Mouse (Mus musculus) liver, adult 2 months (tissue): ENCODE data around the gene Kcnt1. TPM values are rescaled to one million over a fixed set of nuclear protein-coding genes. Genes with fewer than 3 reads are reported as not detected.

Experiments
- DNase-seq: peaks from one replicate; pipeline ENCODE4 v3.0.0-alpha.2; 2011; ENCODE audit warnings: low read depth, low spot score; ENCODE audit errors: extremely low read depth
- H3K27ac ChIP-seq: fragments of 200-500 bp; replicated peaks from 2 replicates; pipeline ENCODE4 v1.5.1; 2012; ENCODE audit warnings: low read depth, mild to moderate bottlenecking, control low read depth, inconsistent platforms, low read length; ENCODE audit not compliant: insufficient read depth
- H3K27me3 ChIP-seq: fragments of 200-500 bp; 2 replicates; pipeline ENCODE4 v1.6.1; 2012; ENCODE audit warnings: mild to moderate bottlenecking, moderate library complexity, low read length, inconsistent platforms; ENCODE audit not compliant: control insufficient read depth, insufficient read depth
- H3K36me3 ChIP-seq: fragments of 200-500 bp; 2 replicates; pipeline ENCODE4 v1.6.1; 2012; ENCODE audit warnings: low read length, inconsistent platforms; ENCODE audit not compliant: control insufficient read depth, insufficient read depth
- H3K4me1 ChIP-seq: fragments of 200-500 bp; 2 replicates; pipeline ENCODE4 v1.6.1; 2011; ENCODE audit warnings: low read length; ENCODE audit not compliant: control insufficient read depth, insufficient read depth
- H3K4me3 ChIP-seq: fragments of 200-500 bp; 2 replicates; pipeline ENCODE4 v1.5.1; 2011; ENCODE audit warnings: low read depth, mild to moderate bottlenecking, control low read depth, low read length, moderate library complexity; ENCODE audit not compliant: insufficient read depth
- H3K79me2 ChIP-seq: fragments of 200-500 bp; 2 replicates; pipeline ENCODE4 v1.6.1; 2012; ENCODE audit warnings: inconsistent platforms, mild to moderate bottlenecking, low read length, moderate library complexity; ENCODE audit not compliant: control insufficient read depth, insufficient read depth
- H3K9ac ChIP-seq: fragments of 200-500 bp; 2 replicates; pipeline ENCODE4 v1.6.1; 2012; ENCODE audit warnings: low read depth, mild to moderate bottlenecking, control low read depth, inconsistent platforms, low read length
- CTCF ChIP-seq: fragments of 200-500 bp; IDR thresholded peaks from 2 replicates; pipeline ENCODE4 v1.5.1; 2011; ENCODE audit warnings: low read depth, low read length, control low read depth
- POLR2A ChIP-seq: fragments of 200-500 bp; IDR thresholded peaks from 2 replicates; pipeline ENCODE4 v1.6.1; 2011; ENCODE audit warnings: low read length, control low read depth; ENCODE audit not compliant: insufficient read depth; ENCODE audit errors: extremely low read depth
- WGBS: fragments of 180-500 bp; shearing (Covaris S2); methylation state at CpG from one replicate; pipeline ENCODE4 v1.1.7; 2018; 5-methylcytosine and 5-hydroxymethylcytosine counted together
- polyA plus RNA-seq: library from polyadenylated mRNA; depleted of rRNA; stranded (reverse); fragments of >200 nt; gene quantifications from 2 replicates; pipeline ENCODE4 v1.2.3, GENCODE M21; 2012
- total RNA-seq: library from RNA; depleted of rRNA; stranded (reverse); fragments of >200 nt; gene quantifications from 2 replicates; pipeline ENCODE4 v1.2.3, GENCODE M21; 2014

Gene Kcnt1
- total and polyA plus RNA-seq, 2 experiments, result under 0.01 to 0.11 TPM

GRCm38 (mm10) chr2:25898970-25899369 lies 35.4 kb downstream of the Kcnt1 start:
- H3K27ac ChIP-seq, result no peak overlapping the region
- no peak overlapping the region for H3K9ac ChIP-seq
- H3K36me3 ChIP-seq, result no peaks in the 10 kb centered on the region
- no peak for DNase-seq
- H3K79me2 ChIP-seq, result no peaks in the 10 kb centered on the region
- H3K4me3 ChIP-seq, result no peak overlapping the region
- WGBS, result 84% methylated on average over 9 of the region's 9 CpGs
- H3K27me3 ChIP-seq, result no peaks in the 10 kb centered on the region
- TF ChIP-seq POLR2A (no peak), CTCF (no peak)
- no peaks in the 10 kb centered on the region for H3K4me1 ChIP-seq

DNA sequence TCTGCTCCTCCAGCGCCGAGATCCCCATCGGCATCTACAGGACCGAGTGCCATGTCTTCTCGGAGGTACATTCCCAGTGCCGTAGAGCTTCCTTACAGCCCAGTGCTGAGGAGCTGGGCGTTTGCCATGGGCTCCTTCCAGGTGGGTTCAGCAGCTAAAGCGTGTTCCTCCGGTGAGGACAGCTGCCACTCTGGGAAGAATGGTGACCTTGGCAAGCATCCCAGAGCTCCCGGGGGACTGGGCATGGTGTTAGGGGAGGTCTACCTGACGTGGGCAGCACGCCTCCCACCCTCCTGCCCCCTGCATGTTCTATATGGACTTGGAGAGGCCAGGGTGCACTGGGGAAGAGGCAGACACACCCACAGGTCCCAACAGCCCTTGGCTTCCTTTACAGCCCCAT lies 46.3 kb downstream of the Kcnt1 start:
- WGBS, result 77% methylated on average over 12 of the region's 12 CpGs
- no peaks in the 10 kb centered on the region for H3K4me1 ChIP-seq
- no peak overlapping the region for H3K4me3 ChIP-seq
- H3K9ac ChIP-seq, result no peak overlapping the region
- H3K79me2 ChIP-seq, result no peaks in the 10 kb centered on the region
- H3K27me3 ChIP-seq, result no peaks in the 10 kb centered on the region
- no peak for TF ChIP-seq CTCF
- no peak for TF ChIP-seq POLR2A
- H3K27ac ChIP-seq, result no peak overlapping the region
- H3K36me3 ChIP-seq, result no peaks in the 10 kb centered on the region
- no peak for DNase-seq

DNA sequence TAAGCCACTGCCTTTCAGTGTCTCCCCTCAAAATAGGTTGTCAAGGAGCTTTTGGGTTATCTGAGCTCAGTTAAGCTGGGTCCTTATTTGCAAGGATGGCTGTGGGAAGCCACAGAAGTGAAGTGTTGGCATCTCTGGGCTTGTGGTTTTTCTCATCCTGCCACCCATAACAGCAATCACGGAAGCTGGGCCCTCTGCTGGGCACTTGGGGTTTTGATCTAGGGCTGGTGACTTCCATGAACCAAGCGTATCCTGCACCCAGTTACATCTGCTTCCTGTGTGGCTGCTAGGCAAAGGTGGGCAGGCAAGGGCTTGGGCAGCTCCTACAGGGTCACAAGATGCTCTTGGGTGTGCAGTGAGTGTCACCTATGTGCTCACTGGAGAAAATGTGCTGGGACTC lies 49.7 kb downstream of the Kcnt1 start:
- TF ChIP-seq POLR2A (no peak), CTCF (no peak)
- Histone ChIP-seq H3K27ac (no peak overlapping the region), H3K4me3 (no peak overlapping the region), H3K9ac (no peak overlapping the region), H3K36me3 (no peaks in the 10 kb centered on the region), H3K27me3 (no peaks in the 10 kb centered on the region), H3K79me2 (no peaks in the 10 kb centered on the region), H3K4me1 (no peaks in the 10 kb centered on the region)
- DNase-seq, result no peak
- WGBS, result 50% methylated on average over 2 of the region's 2 CpGs

DNA sequence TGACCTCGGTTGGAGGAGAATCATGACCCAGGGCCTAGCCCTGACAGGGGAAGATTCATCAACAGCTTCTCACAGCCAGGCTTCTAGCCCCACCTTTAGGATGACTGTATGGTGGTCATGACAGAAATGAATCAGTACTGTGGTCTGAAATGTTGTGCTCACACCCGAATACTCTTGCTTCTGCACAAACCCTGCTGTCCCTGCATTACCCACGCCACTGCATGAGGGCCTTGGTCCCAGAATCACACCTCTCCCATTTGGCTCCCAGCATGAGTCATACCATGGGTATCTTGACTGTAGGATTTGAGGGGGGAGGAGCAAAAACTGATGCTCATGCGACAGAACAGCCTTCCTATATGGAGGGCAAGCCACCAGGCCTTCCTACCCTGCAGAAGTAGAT lies 50.7 kb downstream of the Kcnt1 start:
- Histone ChIP-seq H3K27me3 (no peaks in the 10 kb centered on the region), H3K4me3 (no peak overlapping the region), H3K36me3 (no peaks in the 10 kb centered on the region), H3K9ac (no peak overlapping the region), H3K27ac (no peak overlapping the region), H3K79me2 (no peaks in the 10 kb centered on the region), H3K4me1 (no peaks in the 10 kb centered on the region)
- DNase-seq, result no peak
- 81% methylated on average over 4 of the region's 4 CpGs for WGBS
- TF ChIP-seq CTCF, result no peak
- no peak for TF ChIP-seq POLR2A

DNA sequence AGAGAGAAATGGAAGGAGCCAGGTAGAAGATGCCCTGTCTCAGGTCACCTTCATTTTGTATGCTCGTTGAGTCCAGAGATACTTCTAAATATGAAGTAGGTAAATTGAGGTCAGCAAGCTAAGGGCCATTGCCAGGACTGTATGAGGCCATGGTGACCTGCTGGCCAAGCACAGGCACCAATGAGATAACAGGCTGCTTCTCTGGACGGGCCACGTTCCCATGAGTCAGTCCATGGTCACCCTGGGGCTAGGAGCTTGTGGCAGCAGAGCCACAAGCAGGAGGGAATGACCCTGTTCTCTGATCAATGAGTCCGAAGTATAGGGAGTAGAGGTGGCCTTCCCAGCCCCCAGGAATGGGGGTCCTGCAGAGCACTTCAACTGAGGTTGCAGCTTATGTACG lies 51.3 kb downstream of the Kcnt1 start:
- H3K27me3 ChIP-seq, result no peaks in the 10 kb centered on the region
- H3K4me3 ChIP-seq, result no peak overlapping the region
- no peak overlapping the region for H3K27ac ChIP-seq
- no peaks in the 10 kb centered on the region for H3K36me3 ChIP-seq
- no peaks in the 10 kb centered on the region for H3K4me1 ChIP-seq
- WGBS, result 72% methylated on average over 5 of the region's 5 CpGs
- H3K79me2 ChIP-seq, result no peaks in the 10 kb centered on the region
- H3K9ac ChIP-seq, result no peak overlapping the region
- TF ChIP-seq POLR2A (no peak), CTCF (no peak)
- DNase-seq, result no peak

GRCm38 (mm10) chr2:25918408-25918807 lies 54.9 kb downstream of the Kcnt1 start:
- TF ChIP-seq POLR2A, result no peak
- no peak for TF ChIP-seq CTCF
- Histone ChIP-seq H3K27me3 (no peaks in the 10 kb centered on the region), H3K36me3 (no peaks in the 10 kb centered on the region), H3K4me1 (no peaks in the 10 kb centered on the region), H3K79me2 (no peaks in the 10 kb centered on the region), H3K4me3 (no peak overlapping the region), H3K9ac (no peak overlapping the region), H3K27ac (no peak overlapping the region)
- 90% methylated on average over 2 of the region's 2 CpGs for WGBS
- no peak for DNase-seq
